Mouse (Mus musculus): ENCODE results near the gene Arhgef12. TPM values are rescaled to one million over a fixed set of nuclear protein-coding genes. Genes with fewer than 3 reads are reported as not detected.

Gene Arhgef12
- polyA plus RNA-seq, 1 experiment from 2014 or later, result 14.0 TPM

DNA sequence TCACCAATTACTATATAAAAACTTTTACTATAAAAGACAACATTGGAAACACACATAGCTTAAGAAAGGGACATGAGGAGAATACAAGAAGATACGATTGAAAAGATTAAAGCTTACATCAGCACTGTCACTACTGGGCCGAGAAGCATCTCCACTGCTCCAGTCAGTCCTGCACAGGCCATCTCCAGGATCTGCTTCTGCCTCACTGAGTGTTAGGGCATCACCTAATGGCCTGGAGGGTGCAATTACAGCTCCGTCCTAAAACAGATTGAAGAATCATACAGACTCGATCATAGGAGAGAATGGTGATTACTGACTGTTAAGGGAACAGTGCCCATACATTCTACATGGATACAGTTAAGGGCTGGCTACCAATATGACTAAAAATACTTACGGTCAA, 91.3 kb downstream of the Arhgef12 start:
- Histone ChIP-seq H3K9ac (no peak overlapping the region), H3K27ac (no peak overlapping the region), H3K27me3 (replicated peaks) (no peaks in the 10 kb centered on the region), H3K4me1 (no peaks in the 10 kb centered on the region), H3K4me3 (replicated peaks) (no peak overlapping the region), H3K36me3 (peaks cover 6% of the 10 kb centered on the region; the same call in 1 of the 2 replicates), H3K9me3 (no peaks in the 10 kb centered on the region), H3K4me2 (no peak overlapping the region)
- no peak for ATAC-seq (ENCODE audit: insufficient read depth, low FRiP score, low read depth)
- WGBS, result 89% methylated on average over 5 of the region's 5 CpGs

DNA sequence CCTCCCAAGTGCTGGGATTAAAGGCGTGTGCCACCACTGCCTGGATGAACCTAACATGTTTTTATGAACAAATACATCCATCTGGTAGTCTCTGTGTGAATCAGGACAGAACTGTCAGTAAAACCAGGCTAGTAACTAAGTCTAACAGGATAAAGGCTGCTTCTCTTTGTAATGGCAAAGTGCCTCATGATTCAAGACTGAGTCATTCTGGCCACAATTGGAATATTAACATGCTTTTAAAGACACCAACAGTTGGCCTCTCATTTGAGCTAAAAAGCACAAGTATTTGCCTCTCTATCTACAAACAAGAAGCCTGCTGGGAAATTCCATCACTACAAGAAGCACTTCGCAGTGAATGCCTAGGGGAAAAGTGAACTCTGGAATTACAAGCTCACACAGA, 91.7 kb downstream of the Arhgef12 start:
- Histone ChIP-seq H3K36me3 (peaks cover 6% of the 10 kb centered on the region; the same call in 1 of the 2 replicates), H3K4me1 (no peaks in the 10 kb centered on the region), H3K4me3 (replicated peaks) (no peak overlapping the region), H3K4me2 (no peak overlapping the region), H3K9me3 (no peaks in the 10 kb centered on the region), H3K9ac (no peak overlapping the region), H3K27me3 (replicated peaks) (no peaks in the 10 kb centered on the region), H3K27ac (no peak overlapping the region)
- WGBS, result 83% methylated on average over 2 of the region's 2 CpGs
- ATAC-seq (ENCODE audit: insufficient read depth, low FRiP score, low read depth), result no peak

GRCm38 (mm10) chr9:43014886-43015285, 92.2 kb downstream of the Arhgef12 start:
- ATAC-seq (ENCODE audit: insufficient read depth, low FRiP score, low read depth), result no peak
- no peak overlapping the region for H3K9ac ChIP-seq
- H3K27me3 ChIP-seq (replicated peaks), result no peaks in the 10 kb centered on the region
- H3K4me2 ChIP-seq, result no peak overlapping the region
- H3K27ac ChIP-seq, result no peak overlapping the region
- H3K36me3 ChIP-seq, result peaks cover 6% of the 10 kb centered on the region; the same call in 1 of the 2 replicates
- 95% methylated on average over 1 of the region's 1 CpGs for WGBS
- no peaks in the 10 kb centered on the region for H3K4me1 ChIP-seq
- H3K9me3 ChIP-seq, result no peaks in the 10 kb centered on the region
- H3K4me3 ChIP-seq (replicated peaks), result no peak overlapping the region

GRCm38 (mm10) chr9:43012541-43012940, 94.5 kb downstream of the Arhgef12 start:
- no peak overlapping the region for H3K4me2 ChIP-seq
- H3K9me3 ChIP-seq, result no peaks in the 10 kb centered on the region
- 73% methylated on average over 5 of the region's 5 CpGs for WGBS
- ATAC-seq (ENCODE audit: insufficient read depth, low FRiP score, low read depth), result no peak
- peaks cover 9% of the 10 kb centered on the region; the same call in 1 of the 2 replicates for H3K36me3 ChIP-seq
- H3K4me1 ChIP-seq, result no peaks in the 10 kb centered on the region
- H3K4me3 ChIP-seq (replicated peaks), result no peak overlapping the region
- H3K9ac ChIP-seq, result no peak overlapping the region
- H3K27me3 ChIP-seq (replicated peaks), result no peaks in the 10 kb centered on the region
- no peak overlapping the region for H3K27ac ChIP-seq

GRCm38 (mm10) chr9:43011061-43011460, 96.0 kb downstream of the Arhgef12 start:
- Histone ChIP-seq H3K9ac (no peak overlapping the region), H3K9me3 (no peaks in the 10 kb centered on the region), H3K4me3 (replicated peaks) (no peak overlapping the region), H3K36me3 (peaks cover 12% of the 10 kb centered on the region; the same call in 1 of the 2 replicates), H3K4me2 (no peak overlapping the region), H3K4me1 (no peaks in the 10 kb centered on the region), H3K27ac (no peak overlapping the region), H3K27me3 (replicated peaks) (no peaks in the 10 kb centered on the region)
- no peak for ATAC-seq (ENCODE audit: insufficient read depth, low FRiP score, low read depth)
- WGBS, result 75% methylated on average over 4 of the region's 4 CpGs

GRCm38 (mm10) chr9:43003881-43004280, 103.2 kb downstream of the Arhgef12 start:
- Histone ChIP-seq H3K4me1 (no peaks in the 10 kb centered on the region), H3K27ac (no peak overlapping the region), H3K9ac (no peak overlapping the region), H3K9me3 (no peaks in the 10 kb centered on the region), H3K4me3 (replicated peaks) (no peak overlapping the region), H3K27me3 (replicated peaks) (no peaks in the 10 kb centered on the region), H3K4me2 (no peak overlapping the region), H3K36me3 (peaks cover 33% of the 10 kb centered on the region)
- 85% methylated on average over 5 of the region's 5 CpGs for WGBS
- no peak for ATAC-seq (ENCODE audit: insufficient read depth, low FRiP score, low read depth)

DNA sequence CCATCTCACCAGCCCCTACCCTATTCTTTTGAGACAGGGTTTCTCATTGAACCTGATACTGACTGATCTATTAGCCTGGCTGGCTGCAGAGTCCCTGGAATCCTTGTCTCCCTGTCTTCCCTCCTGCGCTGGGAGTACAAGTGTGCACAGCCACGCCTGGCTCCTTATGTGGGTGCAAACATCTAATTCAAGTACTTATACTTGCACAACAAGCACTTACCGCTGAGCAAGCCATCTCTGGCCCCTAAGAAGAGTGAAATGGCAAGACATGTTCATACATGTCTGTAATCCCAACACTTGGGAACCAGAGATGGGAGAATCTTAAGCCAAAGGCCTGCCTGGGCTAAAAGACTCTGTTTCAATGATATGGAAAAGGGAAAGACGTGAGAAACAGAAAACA, 104.0 kb downstream of the Arhgef12 start:
- Histone ChIP-seq H3K4me1 (no peaks in the 10 kb centered on the region), H3K27ac (no peak overlapping the region), H3K4me3 (replicated peaks) (no peak overlapping the region), H3K27me3 (replicated peaks) (no peaks in the 10 kb centered on the region), H3K36me3 (peaks cover 42% of the 10 kb centered on the region), H3K9me3 (no peaks in the 10 kb centered on the region), H3K4me2 (no peak overlapping the region), H3K9ac (no peak overlapping the region)
- ATAC-seq (ENCODE audit: insufficient read depth, low FRiP score, low read depth), result no peak
- WGBS, result 87% methylated on average over 4 of the region's 4 CpGs

DNA sequence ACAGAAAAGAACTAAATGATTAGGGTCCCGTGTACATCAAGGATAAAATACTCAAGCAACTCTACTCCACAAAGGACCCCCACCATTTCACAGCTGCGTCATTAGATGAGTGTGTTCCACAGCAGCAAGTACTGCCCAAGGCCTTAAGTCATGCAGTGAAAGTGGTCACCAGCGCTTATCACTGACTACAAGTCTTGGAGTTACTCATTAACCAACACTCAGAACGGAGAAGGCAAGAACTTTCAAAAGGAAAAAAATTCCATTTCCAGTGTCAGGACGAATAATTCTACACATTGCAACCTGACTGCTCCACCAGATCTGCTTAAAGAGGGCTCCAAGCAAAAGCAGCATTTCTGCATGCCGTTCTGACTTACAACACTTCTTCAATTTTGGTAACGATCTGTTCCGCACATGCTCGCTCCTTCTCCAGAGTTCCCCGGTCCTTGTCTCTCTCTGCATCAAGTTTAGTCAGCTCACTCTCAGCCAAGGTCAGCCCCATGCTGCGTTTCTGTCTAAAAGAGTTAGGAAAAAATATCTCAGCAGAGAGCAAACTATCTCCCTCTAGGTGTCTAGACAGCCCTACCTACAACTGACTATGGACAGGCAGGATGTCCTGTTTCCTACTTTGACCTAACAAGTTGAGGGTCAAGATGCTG, 106.3 kb downstream of the Arhgef12 start:
- no peak overlapping the region for H3K4me3 ChIP-seq (replicated peaks)
- peaks cover 44% of the 10 kb centered on the region for H3K36me3 ChIP-seq
- no peaks in the 10 kb centered on the region for H3K27me3 ChIP-seq (replicated peaks)
- no peaks in the 10 kb centered on the region for H3K9me3 ChIP-seq
- 67% methylated on average over 11 of the region's 11 CpGs for WGBS
- no peak overlapping the region for H3K27ac ChIP-seq
- H3K4me1 ChIP-seq, result no peaks in the 10 kb centered on the region
- no peak overlapping the region for H3K9ac ChIP-seq
- peak; percentile 78; the same call in 1 of the 2 replicates for ATAC-seq (ENCODE audit: insufficient read depth, low FRiP score, low read depth)
- no peak overlapping the region for H3K4me2 ChIP-seq

DNA sequence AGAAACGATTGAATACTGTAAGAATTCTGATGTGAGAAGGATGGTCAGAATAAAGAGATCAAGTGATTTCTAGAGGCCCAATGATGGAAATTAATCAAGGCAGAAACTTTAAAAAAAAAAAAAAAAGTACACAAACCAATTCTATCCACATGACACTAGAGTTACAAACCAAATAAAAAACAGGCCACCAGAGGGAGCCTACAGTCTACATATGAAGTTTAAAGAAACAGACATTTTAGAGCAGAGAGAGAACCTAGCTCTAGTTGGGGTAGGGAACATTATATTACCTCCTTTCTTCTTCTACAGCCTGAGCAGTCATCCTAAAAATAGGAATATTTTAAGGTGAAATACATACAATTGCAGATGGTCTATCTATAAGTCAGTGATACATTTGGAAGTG, 107.0 kb downstream of the Arhgef12 start:
- no peaks in the 10 kb centered on the region for H3K9me3 ChIP-seq
- no peak overlapping the region for H3K4me3 ChIP-seq (replicated peaks)
- H3K36me3 ChIP-seq, result peaks cover 44% of the 10 kb centered on the region
- no peaks in the 10 kb centered on the region for H3K27me3 ChIP-seq (replicated peaks)
- no peak overlapping the region for H3K9ac ChIP-seq
- H3K4me1 ChIP-seq, result no peaks in the 10 kb centered on the region
- ATAC-seq (ENCODE audit: insufficient read depth, low FRiP score, low read depth), result no peak
- H3K4me2 ChIP-seq, result no peak overlapping the region
- whole genome bisulfite sequencing, result 94% methylated on average over 1 of the region's 1 CpGs
- H3K27ac ChIP-seq, result no peak overlapping the region

GRCm38 (mm10) chr9:42997526-42997925, 109.5 kb downstream of the Arhgef12 start:
- Histone ChIP-seq H3K27me3 (replicated peaks) (no peaks in the 10 kb centered on the region), H3K9ac (no peak overlapping the region), H3K4me1 (no peaks in the 10 kb centered on the region), H3K4me3 (replicated peaks) (no peak overlapping the region), H3K4me2 (no peak overlapping the region), H3K27ac (no peak overlapping the region), H3K9me3 (no peaks in the 10 kb centered on the region), H3K36me3 (peaks cover 54% of the 10 kb centered on the region)
- no peak for ATAC-seq (ENCODE audit: insufficient read depth, low FRiP score, low read depth)
- 88% methylated on average over 6 of the region's 6 CpGs for WGBS

DNA sequence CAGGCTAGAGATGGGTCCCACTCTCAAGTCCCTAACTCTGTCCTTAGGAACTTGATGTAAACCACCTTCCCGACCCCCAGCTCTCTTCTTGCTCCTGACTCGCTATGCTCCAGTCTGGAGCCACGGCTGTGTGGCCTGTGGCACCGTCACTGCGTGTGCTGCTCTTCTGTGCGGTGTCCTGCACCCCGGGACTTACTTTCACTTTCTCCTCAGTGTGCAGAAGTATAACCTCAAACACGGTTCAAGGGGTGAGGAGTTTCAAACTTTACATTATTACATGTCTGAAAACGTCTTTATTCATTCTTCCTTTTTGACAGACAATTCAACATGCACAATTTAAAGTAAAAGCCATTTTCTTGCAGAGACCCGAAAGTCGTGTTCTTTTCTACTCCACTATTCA, 111.7 kb downstream of the Arhgef12 start:
- no peaks in the 10 kb centered on the region for H3K27me3 ChIP-seq (replicated peaks)
- no peak overlapping the region for H3K4me2 ChIP-seq
- H3K4me3 ChIP-seq (replicated peaks), result no peak overlapping the region
- no peaks in the 10 kb centered on the region for H3K9me3 ChIP-seq
- peaks cover 54% of the 10 kb centered on the region for H3K36me3 ChIP-seq
- ATAC-seq (ENCODE audit: insufficient read depth, low FRiP score, low read depth), result no peak
- whole genome bisulfite sequencing, result 87% methylated on average over 11 of the region's 11 CpGs
- no peaks in the 10 kb centered on the region for H3K4me1 ChIP-seq
- no peak overlapping the region for H3K27ac ChIP-seq
- H3K9ac ChIP-seq, result no peak overlapping the region

- H3K27me3 ChIP-seq (replicated peaks), result no peaks in the 10 kb centered on the region
- H3K27ac ChIP-seq, result no peak overlapping the region
- H3K9ac ChIP-seq, result no peak overlapping the region
- no peaks in the 10 kb centered on the region for H3K4me1 ChIP-seq
- no peaks in the 10 kb centered on the region for H3K9me3 ChIP-seq
- ATAC-seq (ENCODE audit: insufficient read depth, low FRiP score, low read depth), result no peak
- 81% methylated on average over 4 of the region's 4 CpGs for WGBS
- H3K36me3 ChIP-seq, result peaks cover 53% of the 10 kb centered on the region
- no peak overlapping the region for H3K4me2 ChIP-seq
- H3K4me3 ChIP-seq (replicated peaks), result no peak overlapping the region
These were observed 112.3 kb downstream of the Arhgef12 start for GRCm38 (mm10) chr9:42994708-42995107.

GRCm38 (mm10) chr9:42993659-42994058, 113.4 kb downstream of the Arhgef12 start:
- no peak for ATAC-seq (ENCODE audit: insufficient read depth, low FRiP score, low read depth)

More at GRCm38 (mm10) chr9:42993659-42994058, 113.4 kb downstream of the Arhgef12 start:
- no peak overlapping the region for H3K4me3 ChIP-seq (replicated peaks)
- H3K9me3 ChIP-seq, result no peaks in the 10 kb centered on the region
- peaks cover 44% of the 10 kb centered on the region for H3K36me3 ChIP-seq
- 87% methylated on average over 4 of the region's 4 CpGs for WGBS
- H3K27ac ChIP-seq, result no peak overlapping the region
- no peaks in the 10 kb centered on the region for H3K4me1 ChIP-seq
- no peak overlapping the region for H3K9ac ChIP-seq
- H3K4me2 ChIP-seq, result no peak overlapping the region
- no peaks in the 10 kb centered on the region for H3K27me3 ChIP-seq (replicated peaks)

Measured in stomach, embryonic 15.5 days (tissue).